Mouse (Mus musculus) small intestine, adult 2 months (tissue): ENCODE data around the gene Kcna2.

Source experiments
- CTCF ChIP-seq: fragments of 200-500 bp; IDR thresholded peaks from 2 replicates; pipeline ENCODE4 v1.5.1; 2012; ENCODE audit warnings: low read depth, mild to moderate bottlenecking, control low read depth, inconsistent platforms, low read length, moderate library complexity, mixed read lengths; ENCODE audit not compliant: insufficient replicate concordance, insufficient read length; ENCODE audit errors: extremely low read depth
- POLR2A ChIP-seq: fragments of 200-500 bp; IDR thresholded peaks from 2 replicates; pipeline ENCODE4 v1.6.1; 2012; ENCODE audit warnings: low read depth, mild to moderate bottlenecking, control low read depth, inconsistent platforms, low read length, moderate library complexity

GRCm38 (mm10) chr3:107076658-107077057 lies 24.3 kb upstream of the Kcna2 start:
- TF ChIP-seq CTCF (no peak), POLR2A (no peak)
